Mouse (Mus musculus): ENCODE measurements around the gene Cdh13.

DNA sequence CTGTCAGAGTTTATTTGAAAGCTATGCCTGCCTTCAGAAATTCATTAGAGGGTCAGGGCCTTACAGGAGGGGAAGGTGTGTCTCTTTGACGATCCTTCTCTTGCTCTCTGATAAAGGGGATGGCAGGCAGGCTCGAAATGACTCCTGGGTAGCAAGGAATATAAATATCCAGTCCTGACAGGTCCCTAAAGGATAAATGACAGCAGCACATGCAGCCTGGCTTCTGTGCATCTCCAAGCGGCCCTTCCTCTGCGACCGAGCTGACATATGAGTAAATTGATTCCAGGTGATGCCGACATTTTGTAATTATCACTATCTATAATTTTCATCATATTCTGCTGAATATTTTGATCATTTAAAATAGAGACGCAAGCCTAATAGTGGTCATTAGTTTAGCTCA is 145.4 kb downstream of the Cdh13 start:
- TF ChIP-seq CTCF (IDR thresholded peaks at IDR 0.05; ENCODE audit: control insufficient read depth, insufficient read depth, low read length) (no peak), POLR2A (IDR thresholded peaks at IDR 0.05; ENCODE audit: borderline replicate concordance, control insufficient read depth, low read depth, low read length) (no peak)

All from bone marrow, adult 2 months (tissue).